Mouse (Mus musculus) embryonic facial prominence, embryonic 14.5 days (tissue): ENCODE measurements around the gene Polr2e. TPM values are rescaled to one million over a fixed set of nuclear protein-coding genes. Genes with fewer than 3 reads are reported as not detected.

Experiments
- ATAC-seq: fragments of 200-750 bp; cut with Nextera tagmentation; 2 replicates; pipeline ENCODE4 v1.8.0; 2017; ENCODE audit warnings: low read depth, moderate number of reproducible peaks, moderate TSS enrichment
- DNase-seq: peaks from one replicate; pipeline ENCODE4 v3.0.0-alpha.2; 2015; ENCODE audit warnings: low spot score
- H3K27ac ChIP-seq: fragments of 300-500 bp; sonication (generic); replicated peaks from 2 replicates; pipeline ENCODE4 v1.5.1; 2014; ENCODE audit warnings: low read depth, mild to moderate bottlenecking, low read length, moderate library complexity
- H3K27me3 ChIP-seq: fragments of 300-500 bp; sonication (generic); replicated peaks from 2 replicates; pipeline ENCODE4 v1.6.1; 2014; ENCODE audit warnings: low read length; ENCODE audit not compliant: control insufficient read depth, insufficient read depth
- H3K36me3 ChIP-seq: fragments of 300-500 bp; sonication (generic); 2 replicates; pipeline ENCODE4 v1.6.1; 2014; ENCODE audit warnings: low read length, mixed read lengths; ENCODE audit not compliant: control insufficient read depth, insufficient read depth
- H3K4me1 ChIP-seq: fragments of 300-500 bp; sonication (generic); 2 replicates; pipeline ENCODE4 v1.6.1; 2014; ENCODE audit warnings: antibody characterized with exemption, low read length; ENCODE audit not compliant: control insufficient read depth, insufficient read depth
- H3K4me2 ChIP-seq: fragments of 300-500 bp; sonication (generic); 2 replicates; pipeline ENCODE4 v1.6.1; 2014; ENCODE audit warnings: low read depth, mild to moderate bottlenecking, low read length, moderate library complexity, mixed read lengths
- H3K4me3 ChIP-seq: fragments of 300-500 bp; sonication (generic); 2 replicates; pipeline ENCODE4 v1.5.1; 2014; ENCODE audit warnings: low read depth, mild to moderate bottlenecking, low read length
- H3K9ac ChIP-seq: fragments of 300-500 bp; sonication (generic); 2 replicates; pipeline ENCODE4 v1.6.1; 2014; ENCODE audit warnings: low read depth, mild to moderate bottlenecking, low read length, moderate library complexity, mixed read lengths
- H3K9me3 ChIP-seq: fragments of 300-500 bp; sonication (generic); 2 replicates; pipeline ENCODE4 v1.6.1; 2016; ENCODE audit warnings: low read length; ENCODE audit not compliant: control insufficient read depth
- whole genome bisulfite sequencing: fragments of 180-500 bp; shearing (Covaris S2); extraction: QIAGEN DNeasy Blood & Tissue Kit; methylation state at CpG from one replicate; pipeline ENCODE4 v1.1.7; 2014; 5-methylcytosine and 5-hydroxymethylcytosine counted together
- polyA plus RNA-seq: library from polyadenylated mRNA; unstranded; fragments of >200 nt; fragmentation: Nextera tagmentation; extraction: Ambion mirVana; gene quantifications from 2 replicates; pipeline ENCODE4 v1.2.1, GENCODE M21; 2014

Gene Polr2e
- polyA plus RNA-seq = 207 and 227 TPM in 2 replicates

DNA sequence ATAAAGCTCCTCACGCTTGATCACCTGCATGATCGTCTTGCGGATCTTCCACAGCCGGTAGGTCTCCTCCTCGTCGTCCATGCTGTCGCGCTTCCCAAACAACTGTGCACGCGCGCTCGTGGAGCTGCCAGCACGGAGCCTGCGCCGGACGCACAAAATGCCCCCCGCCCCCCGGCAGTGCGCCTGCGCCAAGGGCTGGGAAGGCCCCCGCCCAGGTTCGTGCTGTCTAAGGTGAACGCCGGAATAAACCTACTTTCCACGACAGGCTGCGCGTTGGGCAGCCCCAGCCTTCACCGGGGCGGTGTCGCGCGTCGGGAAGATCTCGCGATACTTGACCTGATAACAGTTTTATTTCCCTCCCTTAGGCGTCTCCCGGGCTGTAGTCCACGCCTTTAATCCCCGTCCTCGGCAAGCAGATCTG, at the start of gene Polr2e:
TSS of gene Polr2e (minus strand) at position 237 of the 421 bp plus-strand sequence.
- WGBS = under 1% methylated on average over 37 of the region's 40 CpGs
- ATAC-seq = peak; percentile 99
- Histone ChIP-seq H3K9me3 (no peaks in the 10 kb centered on the region), H3K27me3 (no peaks in the 10 kb centered on the region), H3K27ac (peak within 1 kb of the TSS; percentile 57; the same call in 1 of the 2 replicates), H3K4me2 (peak within 1 kb of the TSS; percentile 76), H3K4me1 (no peaks in the 10 kb centered on the region), H3K36me3 (peaks cover 39% of the 10 kb centered on the region), H3K9ac (peak within 1 kb of the TSS; percentile 77), H3K4me3 (peak within 1 kb of the TSS; percentile 76)
- DNase-seq = peak; percentile 98

DNA sequence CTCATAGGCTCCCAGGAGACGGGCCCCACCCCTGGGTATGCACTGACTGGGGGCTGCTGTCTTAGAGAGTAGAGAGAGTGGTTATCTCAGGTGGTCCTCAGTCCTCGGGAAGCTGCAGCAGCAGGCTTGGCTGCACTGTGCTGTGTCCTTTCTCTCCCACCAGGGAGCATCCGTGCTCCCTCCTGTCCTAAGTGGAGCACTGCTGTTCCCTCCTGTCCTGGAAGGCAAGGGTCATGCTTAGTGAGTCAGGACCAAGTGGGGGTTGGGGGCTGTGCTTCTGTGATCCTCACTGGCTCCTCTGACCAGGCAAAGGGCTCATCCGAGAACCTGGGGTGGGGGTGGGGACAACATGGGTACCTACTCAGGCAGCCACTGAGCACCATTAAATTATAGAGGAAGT, 49.6 kb upstream of the Polr2e start:
- no peak for ATAC-seq
- H3K27me3 ChIP-seq = no peaks in the 10 kb centered on the region
- no peaks in the 10 kb centered on the region for H3K9me3 ChIP-seq
- no peak overlapping the region for H3K27ac ChIP-seq
- 57% methylated on average over 4 of the region's 4 CpGs for WGBS
- DNase-seq = no peak
- no peak overlapping the region for H3K4me2 ChIP-seq
- no peak overlapping the region for H3K4me3 ChIP-seq
- peaks cover 9% of the 10 kb centered on the region for H3K36me3 ChIP-seq
- no peaks in the 10 kb centered on the region for H3K4me1 ChIP-seq
- no peak overlapping the region for H3K9ac ChIP-seq

DNA sequence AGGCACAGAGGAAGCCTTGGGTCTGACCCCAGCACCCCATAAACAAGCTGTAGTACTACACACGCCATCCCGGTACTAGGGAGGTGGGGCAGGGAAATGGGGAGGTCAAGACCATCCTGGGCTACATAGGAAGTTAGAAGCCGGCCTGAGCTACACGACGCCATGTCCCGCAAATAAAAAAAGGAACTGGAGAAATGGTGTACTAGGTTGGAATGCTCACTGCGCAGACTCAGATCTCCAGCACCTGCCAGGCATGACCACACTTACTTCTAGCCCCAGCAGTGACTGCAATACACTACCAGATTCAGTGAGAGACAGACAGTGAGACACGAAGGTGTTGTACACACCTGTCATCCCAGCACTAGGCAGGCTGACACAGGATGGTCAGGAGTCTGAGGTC, 47.9 kb upstream of the Polr2e start:
- H3K4me1 ChIP-seq = no peaks in the 10 kb centered on the region
- ATAC-seq (no peak), DNase-seq (no peak)
- no peaks in the 10 kb centered on the region for H3K27me3 ChIP-seq
- peaks cover 26% of the 10 kb centered on the region for H3K36me3 ChIP-seq
- H3K9me3 ChIP-seq = no peaks in the 10 kb centered on the region
- no peak overlapping the region for H3K9ac ChIP-seq
- no peak overlapping the region for H3K4me2 ChIP-seq
- H3K4me3 ChIP-seq = no peak overlapping the region
- 92% methylated on average over 8 of the region's 8 CpGs for WGBS
- H3K27ac ChIP-seq = no peak overlapping the region

DNA sequence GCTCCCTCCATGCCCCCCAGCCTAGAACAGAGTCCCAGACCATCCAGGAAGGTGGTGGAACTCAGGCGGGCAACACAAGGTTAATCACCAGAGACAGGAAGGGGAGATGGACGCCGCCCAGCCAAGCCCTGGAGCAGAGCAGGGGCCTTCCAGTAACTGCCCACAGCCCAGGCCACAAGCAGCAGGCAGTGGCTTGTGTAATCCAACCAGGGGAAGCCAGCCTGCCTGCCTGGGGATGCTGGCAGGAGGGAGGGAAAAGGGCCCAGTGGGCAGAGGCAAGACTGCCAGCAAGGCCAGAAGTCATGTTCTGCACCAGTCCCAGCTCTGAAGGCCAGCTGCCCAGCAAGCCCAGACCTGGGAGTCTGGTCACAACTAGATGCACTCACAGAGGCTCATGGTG, 47.3 kb upstream of the Polr2e start:
- no peaks in the 10 kb centered on the region for H3K4me1 ChIP-seq
- H3K4me3 ChIP-seq = no peak overlapping the region
- H3K9me3 ChIP-seq = no peaks in the 10 kb centered on the region
- no peak overlapping the region for H3K4me2 ChIP-seq
- peaks cover 32% of the 10 kb centered on the region for H3K36me3 ChIP-seq
- H3K9ac ChIP-seq = no peak overlapping the region
- H3K27me3 ChIP-seq = no peaks in the 10 kb centered on the region
- DNase-seq (no peak), ATAC-seq (no peak)
- 51% methylated on average over 3 of the region's 3 CpGs for WGBS
- no peak overlapping the region for H3K27ac ChIP-seq

DNA sequence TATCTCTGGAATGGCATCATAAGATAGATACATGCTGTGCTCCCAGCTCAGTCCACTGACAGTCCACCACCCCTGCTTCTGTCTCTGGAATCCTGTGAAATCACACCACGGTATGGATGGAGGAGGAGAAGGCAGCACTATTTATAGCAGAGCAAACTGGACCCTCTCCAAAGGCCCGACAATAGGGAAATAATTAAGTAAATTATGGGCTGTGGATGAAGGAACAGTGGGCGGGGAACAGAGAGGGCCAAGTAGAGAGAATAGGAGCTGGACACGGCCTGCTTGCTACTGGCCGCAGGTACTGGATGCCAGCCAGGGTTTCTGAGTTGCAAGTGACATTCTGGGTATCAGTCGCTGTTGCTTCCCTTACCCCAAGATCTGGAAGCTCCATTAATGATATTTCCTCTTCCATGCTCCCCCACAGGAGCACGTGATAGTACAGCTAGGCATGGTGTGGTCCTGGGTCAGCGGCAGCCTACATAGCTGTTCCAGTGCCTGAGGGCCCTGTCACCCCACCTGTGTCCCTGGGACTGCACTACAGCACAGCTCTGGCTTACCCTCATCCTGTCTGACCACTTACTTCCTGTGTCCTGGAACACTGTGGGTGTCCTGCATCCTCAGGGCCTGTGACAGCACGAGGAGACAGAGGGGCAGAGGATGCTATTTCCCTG, 45.4 kb upstream of the Polr2e start:
- ATAC-seq = no peak
- H3K4me2 ChIP-seq = no peak overlapping the region

DNA sequence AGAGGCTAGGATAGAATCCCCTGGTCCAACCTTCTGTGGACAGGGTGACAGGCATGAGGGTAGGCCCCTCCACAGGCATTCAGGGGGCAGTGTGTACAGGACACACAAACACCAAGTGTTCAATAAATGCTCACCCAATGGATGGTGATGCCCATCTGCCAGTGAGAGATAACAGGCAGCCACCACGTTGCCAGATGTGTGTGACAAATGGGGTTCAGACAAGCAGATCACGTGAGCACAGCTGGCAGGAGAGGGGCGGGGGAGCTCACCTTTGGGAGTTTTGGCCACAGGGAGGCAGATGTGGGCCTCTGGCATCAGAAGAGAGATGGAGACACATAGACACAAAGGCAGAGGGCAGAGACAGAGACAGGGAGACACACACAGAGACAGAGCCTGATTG, 41.5 kb upstream of the Polr2e start:
- Histone ChIP-seq H3K4me1 (no peaks in the 10 kb centered on the region), H3K36me3 (peaks cover 68% of the 10 kb centered on the region), H3K27ac (no peak overlapping the region), H3K27me3 (no peaks in the 10 kb centered on the region), H3K4me2 (no peak overlapping the region), H3K9ac (no peak overlapping the region), H3K9me3 (no peaks in the 10 kb centered on the region), H3K4me3 (no peak overlapping the region)
- ATAC-seq = no peak
- no peak for DNase-seq
- 59% methylated on average over 3 of the region's 3 CpGs for WGBS

More for the DNA sequence above, 45.4 kb upstream of the Polr2e start:
- no peak overlapping the region for H3K4me3 ChIP-seq
- no peaks in the 10 kb centered on the region for H3K4me1 ChIP-seq
- H3K9me3 ChIP-seq = no peaks in the 10 kb centered on the region
- no peak overlapping the region for H3K9ac ChIP-seq
- no peaks in the 10 kb centered on the region for H3K27me3 ChIP-seq
- WGBS = 70% methylated on average over 8 of the region's 9 CpGs
- H3K27ac ChIP-seq = 0 out of 2 replicates have a peak overlapping the region, but pooled peaks have one; percentile 6
- peaks cover 51% of the 10 kb centered on the region for H3K36me3 ChIP-seq
- DNase-seq = peak; percentile 51

DNA sequence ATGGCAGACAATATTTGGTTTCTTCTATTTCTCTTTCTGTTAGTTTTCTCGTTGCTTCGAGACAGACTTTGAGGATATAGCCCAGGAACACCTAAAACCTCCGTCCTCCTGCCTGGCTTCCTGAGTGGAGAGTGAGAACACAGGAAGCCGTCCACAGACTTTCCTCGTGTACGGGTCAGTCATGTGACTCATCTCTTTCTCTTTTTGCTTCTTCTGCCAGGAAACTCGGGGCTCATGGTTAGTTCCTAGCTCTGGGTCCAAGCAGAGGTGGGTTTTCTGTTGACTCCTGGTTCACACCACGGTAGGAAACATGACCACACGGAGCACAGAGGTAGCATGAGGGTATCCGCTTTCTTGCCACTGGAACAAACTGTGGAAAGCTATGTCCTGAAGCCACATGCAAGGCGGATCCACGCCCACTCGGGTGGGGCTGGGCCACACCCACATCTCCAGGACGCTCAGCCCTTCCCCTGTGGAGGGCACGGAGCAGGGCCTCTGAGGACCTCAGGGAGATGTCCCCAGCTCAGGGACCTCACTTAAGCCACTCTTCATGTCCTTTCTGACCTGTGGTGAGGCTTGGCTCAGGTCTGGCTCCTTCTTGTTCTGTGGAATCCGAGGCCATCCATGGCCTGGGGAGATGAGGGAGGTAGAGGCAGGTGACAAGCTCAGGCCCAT, 40.9 kb upstream of the Polr2e start:
- Histone ChIP-seq H3K4me1 (peaks cover 4% of the 10 kb centered on the region; the same call in 1 of the 2 replicates), H3K9me3 (no peaks in the 10 kb centered on the region), H3K27ac (no peak overlapping the region), H3K27me3 (no peaks in the 10 kb centered on the region), H3K36me3 (peaks cover 66% of the 10 kb centered on the region), H3K4me2 (no peak overlapping the region), H3K9ac (no peak overlapping the region), H3K4me3 (no peak overlapping the region)
- ATAC-seq (no peak), DNase-seq (no peak)
- WGBS = 80% methylated on average over 16 of the region's 16 CpGs

DNA sequence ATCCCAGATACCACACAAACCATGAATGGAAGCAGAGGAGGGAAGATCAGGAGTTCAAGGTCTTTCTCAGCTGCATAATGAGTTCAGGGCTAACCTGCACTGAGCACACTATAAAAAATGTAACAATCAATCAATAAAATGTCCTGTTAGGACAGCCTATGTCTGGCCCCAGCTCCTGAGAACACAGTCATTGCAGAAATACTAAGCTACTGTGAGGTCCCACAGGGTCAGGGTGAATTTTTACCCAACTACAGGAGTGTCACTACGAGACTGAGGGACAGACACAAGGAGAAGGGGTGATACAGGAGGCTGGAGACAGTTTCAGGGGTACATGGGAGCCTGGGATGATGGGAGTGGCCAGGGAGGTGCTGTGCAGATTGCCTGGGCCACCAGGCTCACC, 38.8 kb upstream of the Polr2e start:
- WGBS = 79% methylated on average over 1 of the region's 1 CpGs
- H3K27me3 ChIP-seq = no peaks in the 10 kb centered on the region
- DNase-seq (no peak), ATAC-seq (no peak)
- no peaks in the 10 kb centered on the region for H3K9me3 ChIP-seq
- H3K36me3 ChIP-seq = peaks cover 51% of the 10 kb centered on the region
- no peak overlapping the region for H3K4me2 ChIP-seq
- H3K9ac ChIP-seq = no peak overlapping the region
- H3K27ac ChIP-seq = no peak overlapping the region
- no peak overlapping the region for H3K4me3 ChIP-seq
- H3K4me1 ChIP-seq = peaks cover 12% of the 10 kb centered on the region; the same call in 1 of the 2 replicates
